Mouse (Mus musculus): ENCODE data around the gene Cdc34.
A peak's percentile ranks its signal among the peaks of the same experiment; 100 is the strongest.

Gene Cdc34

GRCm38 (mm10) chr10:79671396-79672087 lies 10.5 kb upstream of the Cdc34 start:
- DNase-seq, result no peak

GRCm38 (mm10) chr10:79672088-79672455 lies 9.9 kb upstream of the Cdc34 start:
- DNase-seq, result no peak

- DNase-seq, result no peak
Observed at GRCm38 (mm10) chr10:79673054-79673453, 8.9 kb upstream of the Cdc34 start.

GRCm38 (mm10) chr10:79675346-79676035 lies 6.5 kb upstream of the Cdc34 start:
- no peak for DNase-seq

- peak; percentile 8 for DNase-seq
Observed at GRCm38 (mm10) chr10:79680606-79681495, 1.1 kb upstream of the Cdc34 start.

GRCm38 (mm10) chr10:79682551-79682915 lies 538 bp downstream of the Cdc34 start:
- peak; percentile 39 for DNase-seq

GRCm38 (mm10) chr10:79682916-79683582 lies 1.1 kb downstream of the Cdc34 start:
- peak; percentile 71 for DNase-seq

GRCm38 (mm10) chr10:79683726-79684640 lies 2.0 kb downstream of the Cdc34 start:
- DNase-seq, result no peak

GRCm38 (mm10) chr10:79684770-79685600 lies 3.0 kb downstream of the Cdc34 start:
- DNase-seq, result no peak

GRCm38 (mm10) chr10:79686219-79686618 lies 4.2 kb downstream of the Cdc34 start:
- no peak for DNase-seq

- DNase-seq, result no peak
Observed at GRCm38 (mm10) chr10:79686691-79687090, 4.7 kb downstream of the Cdc34 start.

- no peak for DNase-seq
Observed at GRCm38 (mm10) chr10:79687513-79687912, 5.5 kb downstream of the Cdc34 start.

- no peak for DNase-seq
Observed at GRCm38 (mm10) chr10:79688720-79689119, 6.7 kb downstream of the Cdc34 start, which contains the start of gene Gzmm. Gzmm (plus strand) TSS chr10:79689020.

- DNase-seq, result no peak
Observed at GRCm38 (mm10) chr10:79689178-79689577, 7.2 kb downstream of the Cdc34 start.

GRCm38 (mm10) chr10:79691986-79692548 lies 10.1 kb downstream of the Cdc34 start:
- DNase-seq, result no peak

GRCm38 (mm10) chr10:79693580-79694378 lies 11.8 kb downstream of the Cdc34 start:
- DNase-seq, result no peak

- DNase-seq, result no peak
Observed at GRCm38 (mm10) chr10:79694379-79694655, 12.3 kb downstream of the Cdc34 start.

GRCm38 (mm10) chr10:79695231-79696128 lies 13.5 kb downstream of the Cdc34 start:
- DNase-seq, result peak; percentile 77

- no peak for DNase-seq
Observed at GRCm38 (mm10) chr10:79696129-79696651, 14.2 kb downstream of the Cdc34 start.
